Mouse (Mus musculus) heart, postnatal 0 days (tissue): ENCODE measurements around the gene T2.

Source experiments
- CTCF ChIP-seq: IDR thresholded peaks from 2 replicates; pipeline ENCODE4 v1.5.1; 2016; ENCODE audit warnings: antibody characterized with exemption, control low read depth, low read depth
- EP300 ChIP-seq: IDR thresholded peaks from 2 replicates; pipeline ENCODE4 v1.6.1; 2016; ENCODE audit warnings: antibody characterized with exemption, low read depth

DNA sequence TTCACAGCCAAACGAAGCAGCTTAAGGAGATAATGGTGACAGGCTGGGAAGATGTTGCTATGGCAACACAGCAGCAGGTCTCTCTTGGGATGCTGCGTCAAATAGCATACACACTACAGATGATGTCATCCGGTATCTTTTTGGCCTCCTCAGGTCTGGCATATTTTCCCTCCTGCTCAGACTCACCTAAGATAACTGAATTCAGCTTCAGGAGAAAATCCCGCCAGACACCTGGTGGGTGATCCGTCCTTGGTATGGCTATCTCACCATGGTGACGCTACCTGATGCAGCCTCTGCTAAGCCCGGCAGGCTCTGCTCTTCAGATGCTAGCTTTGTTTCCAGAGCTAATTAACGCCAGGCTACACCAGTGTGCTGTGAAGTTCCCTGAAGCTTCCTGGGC is 12.8 kb downstream of the T2 start:
- TF ChIP-seq EP300 (no peak), CTCF (no peak)
